Mouse (Mus musculus) bone marrow, adult 2 months (tissue): ENCODE results near the gene Cnnm4.

Experiments used
- CTCF ChIP-seq: fragments of 200-500 bp; IDR thresholded peaks from 2 replicates; pipeline ENCODE4 v1.5.1; 2011; ENCODE audit warnings: low read length, control low read depth; ENCODE audit not compliant: control insufficient read depth, insufficient read depth
- POLR2A ChIP-seq: fragments of 200-500 bp; IDR thresholded peaks from 2 replicates; pipeline ENCODE4 v1.6.1; 2011; ENCODE audit warnings: low read depth, mild to moderate bottlenecking, control low read depth, low read length, borderline replicate concordance; ENCODE audit not compliant: control insufficient read depth

GRCm38 (mm10) chr1:36519626-36520025, 48.2 kb downstream of the Cnnm4 start:
- TF ChIP-seq CTCF (no peak), POLR2A (no peak)
